Mouse (Mus musculus) heart, adult 2 months (tissue): ENCODE results near the gene Tsen2.

Experiments
- CTCF ChIP-seq: fragments of 200-600 bp; IDR thresholded peaks from 2 replicates; pipeline ENCODE4 v1.8.1; 2022; ENCODE audit warnings: antibody characterized with exemption, mild to moderate bottlenecking, moderate library complexity
- EP300 ChIP-seq: fragments of 200-500 bp; IDR thresholded peaks from 2 replicates; pipeline ENCODE4 v1.6.1; 2011; ENCODE audit warnings: low read depth, low read length, control low read depth; ENCODE audit not compliant: insufficient read depth
- POLR2A ChIP-seq: fragments of 200-500 bp; IDR thresholded peaks from 2 replicates; pipeline ENCODE4 v1.6.1; 2011; ENCODE audit warnings: mild to moderate bottlenecking, low read depth, low read length, control low read depth; ENCODE audit not compliant: insufficient read depth

DNA sequence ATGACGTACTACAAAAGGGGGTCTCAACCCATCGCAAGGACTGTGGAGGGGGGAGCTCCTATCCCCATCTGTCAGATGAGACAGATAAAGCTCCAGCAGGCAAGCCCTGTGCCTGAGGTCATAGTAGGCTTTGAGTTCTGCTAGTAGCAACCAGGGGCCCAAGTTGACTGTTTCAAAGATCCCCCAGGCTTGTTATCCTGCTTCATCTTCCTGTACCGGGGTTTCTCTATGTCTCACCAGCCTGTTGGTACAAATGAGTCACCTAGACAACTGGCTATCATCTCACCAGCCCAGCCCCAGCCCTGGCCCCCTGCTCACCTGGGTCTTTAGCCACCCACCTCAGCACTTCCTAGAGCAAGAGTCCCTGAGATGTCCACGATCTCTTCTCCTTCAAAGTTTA is 16.1 kb upstream of the Tsen2 start:
- no peak for TF ChIP-seq CTCF
- no peak for TF ChIP-seq EP300
- TF ChIP-seq POLR2A: no peak
